8 mouse cellular contexts compared by ENCODE assay signal in the genomic region with DNA sequence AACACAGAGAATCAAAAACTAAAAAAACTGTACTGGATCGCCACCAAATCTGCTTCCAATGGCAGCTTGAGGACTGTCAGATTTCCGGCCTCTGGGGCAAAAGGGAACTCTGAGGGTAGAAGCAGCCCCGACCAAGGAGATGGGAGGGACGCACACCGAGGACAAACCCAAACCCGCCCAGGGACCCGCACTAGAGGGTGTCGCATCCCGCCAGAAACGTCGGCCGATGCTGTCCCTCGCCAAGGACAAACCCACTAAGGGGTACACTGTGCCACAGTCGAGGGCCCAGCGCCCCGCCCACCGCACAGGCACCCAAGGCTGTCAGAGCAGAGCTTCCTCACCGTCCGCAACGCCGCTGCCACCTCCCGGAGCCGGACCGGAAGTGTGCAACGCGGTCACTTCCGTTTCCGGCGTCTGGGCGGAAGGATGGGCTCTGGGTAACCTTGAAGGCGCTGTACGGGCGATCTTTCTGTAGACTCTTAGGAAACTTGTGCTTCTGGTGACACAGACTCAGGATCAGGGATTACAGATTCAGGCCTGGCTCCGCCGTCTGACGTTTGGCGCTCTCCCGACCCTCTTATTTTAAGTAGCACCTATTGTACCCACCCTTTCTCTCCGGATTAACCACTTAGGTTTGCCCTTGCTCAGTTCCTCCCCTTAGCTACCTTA. TPM values are rescaled to one million over a fixed set of nuclear protein-coding genes. Genes with fewer than 3 reads are reported as not detected.
DNase-seq lines count a peak whose midpoint lies in the region; ATAC-seq lines count a peak whose summit lies in the region.

Exoc3 (minus strand) TSS at position 416 of the 669 bp plus-strand sequence.

- under 1% methylated on average over 39 of the region's 39 CpGs for WGBS in heart, embryonic 10.5 days
- WGBS in kidney, embryonic 15.5 days: under 1% methylated on average over 39 of the region's 39 CpGs

- peak within 1 kb of the TSS; percentile 72 for H3K4me2 ChIP-seq in kidney, embryonic 15.5 days

- peak; percentile 99 for ATAC-seq in erythroblast, adult 5-6 weeks (replicated peaks; ENCODE audit: low FRiP score, poor library complexity, severe bottlenecking)
- ATAC-seq in kidney, embryonic 15.5 days (replicated peaks; ENCODE audit: low FRiP score): peak; percentile 99
- ATAC-seq in monocyte, adult 5-6 weeks (replicated peaks; ENCODE audit: insufficient number of reproducible peaks, low FRiP score, low TSS enrichment, poor library complexity, severe bottlenecking): peak; percentile 95

- peaks cover 10% of the 10 kb centered on the region for H3K4me1 ChIP-seq in heart, embryonic 10.5 days
- peaks cover 17% of the 10 kb centered on the region for H3K4me1 ChIP-seq in kidney, embryonic 15.5 days

- peak within 1 kb of the TSS; percentile 64 for H3K9ac ChIP-seq in kidney, embryonic 15.5 days

- H3K36me3 ChIP-seq in heart, embryonic 10.5 days: peaks cover 19% of the 10 kb centered on the region
- H3K36me3 ChIP-seq in kidney, embryonic 15.5 days: peaks cover 23% of the 10 kb centered on the region

- DNase-seq in B cell, adult 2 months: peak; percentile 90 to 93
- DNase-seq in brain, adult 2 months (ENCODE audit: low read depth, low spot score): peak; percentile 96
- peak; percentile 94 for DNase-seq in heart, embryonic 10.5 days (ENCODE audit: low spot score)
- peak; percentile 89 for DNase-seq in liver
- peak; percentile 88 to 94 for DNase-seq in spleen, postnatal 4 days (ENCODE audit: low spot score in 2 of 2)

- H3K27me3 ChIP-seq in heart, embryonic 10.5 days (ENCODE audit: insufficient read depth, poor library complexity, severe bottlenecking): 0 out of 2 replicates have a peak, but pooled peaks cover 3% of the 10 kb centered on the region
- H3K27me3 ChIP-seq in kidney, embryonic 15.5 days: no peaks in the 10 kb centered on the region

- peak within 1 kb of the TSS; percentile 94 for H3K27ac ChIP-seq in heart, embryonic 10.5 days
- H3K27ac ChIP-seq in kidney, embryonic 15.5 days: peak within 1 kb of the TSS; percentile 89

- peak within 1 kb of the TSS; percentile 88 for H3K4me3 ChIP-seq in heart, embryonic 10.5 days
- H3K4me3 ChIP-seq in kidney, embryonic 15.5 days (replicated peaks): peak within 1 kb of the TSS; percentile 71

- no peaks in the 10 kb centered on the region for H3K9me3 ChIP-seq in heart, embryonic 10.5 days
- H3K9me3 ChIP-seq in kidney, embryonic 15.5 days (replicated peaks): no peaks in the 10 kb centered on the region

RNA-seq across cellular contexts. Expression of gene Exoc3, which starts in this region (rescaled TPM):
- total RNA-seq in erythroblast, adult 5-6 weeks (2015; ENCODE audit: low replicate concordance): 2.1 and 10.4 TPM in 2 replicates
- 12.4 and 18.0 TPM in 2 replicates for total RNA-seq in erythroblast, adult 5-6 weeks (2017; ENCODE audit: low replicate concordance)
- polyA plus RNA-seq in heart, embryonic 10.5 days (2016; fragmentation: Nextera tagmentation; extraction: Ambion mirVana): 62.0 and 62.6 TPM in 2 replicates
- 67.8 and 68.0 TPM in 2 replicates for polyA plus RNA-seq in kidney, embryonic 15.5 days (2015; fragmentation: Nextera tagmentation; extraction: Ambion mirVana)
- total RNA-seq in monocyte, adult 5-6 weeks (2017): 62.8 to 81.6 TPM (median 63.1 TPM) in 3 replicates

Comparison
In these comparisons a context has a peak if more than half of its experiments do, and no peak if none do; other contexts are left out.
1. Peak in every context shown above with its lines: DNase-seq, ATAC-seq, H3K4me3 ChIP-seq and H3K27ac ChIP-seq.